Mouse (Mus musculus) cerebellum, postnatal 36 days (tissue): Measurements from ENCODE around the gene Gbx2.

Source experiments
- DNase-seq, 2 experiments: peaks; one replicate each; pipeline ENCODE4 v3.0.0; 2021 to 2022; ENCODE audit warnings: mixed read lengths in 2 of 2

The Gbx2 gene

GRCm38 (mm10) chr1:89931120-89931519 is at the start of gene Gbx2:
Gene Gbx2, minus strand, starts transcription at chr1:89931179.
- no peak for DNase-seq

DNA sequence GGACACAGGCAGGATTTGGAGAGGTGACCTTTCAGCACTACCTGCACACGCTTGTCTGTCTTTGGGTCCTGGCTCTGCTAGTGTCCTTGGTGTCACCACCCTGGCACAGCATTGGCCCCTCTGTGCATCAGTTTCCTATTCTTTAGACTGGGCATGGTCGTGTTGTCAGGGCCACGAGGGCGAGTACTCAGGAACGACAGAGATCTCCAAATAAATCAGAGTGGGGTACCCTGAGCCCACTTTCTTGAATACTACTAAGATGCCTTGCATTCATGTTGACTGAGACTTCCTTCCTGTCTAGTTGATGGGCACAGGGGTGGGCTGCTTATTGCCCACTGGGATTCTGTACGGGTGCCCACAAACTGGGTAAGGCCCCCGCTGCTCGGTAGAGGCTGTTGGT is 46.3 kb upstream of the Gbx2 start:
- DNase-seq: no peak

DNA sequence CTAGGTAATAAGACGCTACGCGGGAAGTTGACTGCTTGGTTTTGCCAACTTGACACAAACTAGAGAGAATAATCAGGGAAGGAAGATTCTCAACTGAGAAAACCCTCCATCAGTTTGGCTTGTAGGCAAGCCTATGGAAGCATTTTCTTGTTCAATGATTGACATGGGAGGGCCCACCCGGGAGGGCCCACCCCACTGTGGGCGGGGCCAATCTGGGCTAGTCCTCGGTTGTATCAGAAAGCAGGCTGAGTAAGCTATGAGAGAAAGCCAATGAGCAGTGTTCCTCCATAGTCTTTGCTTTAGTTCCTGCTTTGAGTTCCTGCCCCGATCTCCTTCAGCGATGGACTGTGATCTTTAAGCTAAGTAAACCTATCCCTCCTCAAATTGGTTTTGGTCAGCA is 45.4 kb upstream of the Gbx2 start:
- DNase-seq: no peak

DNA sequence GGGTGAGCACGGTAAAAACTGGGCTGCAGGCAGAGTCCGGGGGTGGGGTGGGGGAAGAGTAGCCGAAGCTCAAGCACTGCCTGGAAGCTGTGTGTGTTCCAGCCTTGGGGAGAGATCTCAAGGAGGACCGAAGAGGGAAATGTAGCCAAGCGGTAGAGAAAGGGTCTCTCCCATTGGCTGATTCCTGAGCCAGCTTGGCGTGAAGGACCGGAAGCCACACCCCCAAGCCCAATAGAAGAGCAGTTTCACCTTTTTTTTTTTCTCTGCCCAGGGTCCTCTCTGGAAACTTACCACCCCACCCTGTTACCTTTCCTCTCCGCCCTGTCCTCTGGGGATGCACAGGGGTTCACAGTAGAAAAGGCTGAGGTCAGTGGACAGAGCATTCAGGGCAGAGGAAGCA is 43.6 kb upstream of the Gbx2 start:
- DNase-seq: no peak

DNA sequence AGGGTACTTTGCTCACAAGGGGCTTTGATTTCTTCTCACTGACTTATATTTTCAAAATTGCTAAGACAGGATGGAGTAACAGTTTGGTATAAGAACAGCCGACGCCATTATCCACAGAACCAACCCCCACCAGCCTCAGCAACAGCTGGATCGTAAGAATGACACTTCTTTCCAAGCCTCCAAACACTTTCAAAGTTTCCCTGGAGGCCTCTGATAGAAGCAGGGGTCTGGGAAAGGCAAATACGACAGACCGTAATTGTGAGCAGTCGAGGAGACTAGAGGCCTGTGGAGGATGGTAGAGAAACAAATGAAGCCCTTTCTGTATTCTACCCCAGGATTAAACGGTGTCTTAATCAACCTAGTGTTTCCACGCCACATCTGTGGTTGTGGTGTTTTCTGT is 40.9 kb upstream of the Gbx2 start:
- no peak for DNase-seq

GRCm38 (mm10) chr1:89969714-89970110 is 38.7 kb upstream of the Gbx2 start:
- no peak for DNase-seq

DNA sequence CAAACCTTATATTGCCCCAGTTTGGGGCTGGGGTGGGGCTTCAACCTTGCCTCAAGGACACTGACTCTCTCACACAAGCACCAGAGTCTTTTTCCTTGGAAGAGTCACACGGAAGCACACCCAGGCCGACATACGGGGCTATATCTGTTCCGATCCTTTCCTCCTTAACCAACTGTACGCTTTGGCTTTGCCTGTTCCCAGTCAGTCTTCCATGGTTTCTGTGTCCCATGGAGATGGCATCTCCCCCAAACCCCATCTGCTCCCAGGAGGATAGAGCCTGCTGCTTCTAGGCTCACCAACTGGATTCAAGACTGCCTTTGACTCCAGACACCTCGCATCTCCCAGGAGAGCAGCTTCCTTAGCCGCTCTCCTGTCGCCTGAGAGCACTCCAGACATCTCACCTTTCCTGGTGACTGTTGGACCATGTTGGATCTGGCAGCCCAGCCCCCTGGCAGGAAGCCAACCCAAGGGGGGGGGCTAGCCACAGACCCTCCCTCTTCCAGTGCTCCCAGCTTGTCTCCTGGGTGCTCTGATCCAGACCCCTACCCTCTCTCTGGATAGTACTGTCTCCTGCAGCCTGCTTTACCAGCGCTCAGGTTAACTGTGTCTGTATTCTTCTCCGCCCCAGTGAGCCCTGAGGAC is 38.2 kb upstream of the Gbx2 start:
- peak; percentile 6 to 37 for DNase-seq

- DNase-seq: peak; percentile 57 to 74
Measured at GRCm38 (mm10) chr1:89968111-89968851, 37.3 kb upstream of the Gbx2 start.

GRCm38 (mm10) chr1:89967585-89967984 is 36.6 kb upstream of the Gbx2 start:
- DNase-seq: no peak

GRCm38 (mm10) chr1:89964426-89964825 is 33.4 kb upstream of the Gbx2 start:
- no peak for DNase-seq

DNA sequence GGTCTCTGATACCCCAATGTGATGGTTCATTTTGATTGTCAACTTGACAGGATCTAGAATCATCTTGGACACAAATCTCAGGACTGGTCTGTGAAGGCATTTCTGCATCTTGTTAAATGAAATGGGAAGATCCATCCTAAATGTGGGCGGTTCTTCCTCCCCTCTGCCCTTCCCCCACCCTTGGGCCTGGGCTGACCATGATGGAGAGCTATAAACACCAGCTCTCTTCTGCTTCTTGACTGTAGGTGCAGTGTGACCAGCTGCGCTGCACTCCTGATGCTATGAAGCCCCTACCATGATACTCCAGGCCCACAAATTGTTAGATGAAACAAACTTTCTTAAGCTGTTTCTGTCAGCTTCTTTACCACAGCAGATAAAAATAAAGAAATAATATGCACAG is 32.3 kb upstream of the Gbx2 start:
- DNase-seq: no peak

DNA sequence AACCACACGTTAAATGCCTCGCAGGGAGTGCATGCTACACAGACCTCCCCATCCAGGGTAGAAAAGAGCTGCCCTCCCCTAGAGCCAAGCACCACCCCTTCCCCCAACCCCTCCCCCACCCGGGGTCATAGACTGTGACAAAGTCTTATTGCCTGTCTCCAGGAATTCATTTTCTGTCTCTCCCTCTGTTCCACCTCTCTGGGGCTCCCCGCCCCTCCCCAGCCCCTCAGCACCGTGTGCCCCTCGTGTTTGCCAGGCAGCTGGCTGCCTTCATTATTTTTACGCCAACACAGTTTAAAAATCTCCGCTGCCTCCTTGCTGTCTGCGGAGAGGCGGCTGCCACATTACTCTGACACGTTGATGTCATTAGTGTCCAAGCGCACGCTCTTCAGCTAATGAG is 31.1 kb upstream of the Gbx2 start:
- DNase-seq: no peak

DNA sequence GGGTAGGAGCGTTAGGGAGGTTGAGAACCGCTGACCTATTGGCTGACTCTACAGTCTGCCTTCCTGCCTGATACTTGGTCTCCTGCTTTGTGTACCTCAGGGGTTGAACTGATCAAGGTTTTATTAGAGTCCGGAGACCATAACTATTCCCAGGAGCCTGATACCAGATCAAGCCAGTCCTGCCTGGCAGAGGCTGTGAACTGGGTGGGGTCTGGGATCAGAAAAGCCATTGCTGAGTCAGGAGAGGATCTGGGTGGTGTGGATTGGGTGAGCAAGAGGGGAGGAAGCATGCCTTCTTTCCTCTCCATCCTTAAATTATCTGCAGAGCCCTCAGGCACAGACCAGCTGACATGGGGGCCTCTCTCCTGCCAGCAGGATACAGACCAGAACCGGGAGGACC is 28.4 kb upstream of the Gbx2 start:
- DNase-seq: no peak

DNA sequence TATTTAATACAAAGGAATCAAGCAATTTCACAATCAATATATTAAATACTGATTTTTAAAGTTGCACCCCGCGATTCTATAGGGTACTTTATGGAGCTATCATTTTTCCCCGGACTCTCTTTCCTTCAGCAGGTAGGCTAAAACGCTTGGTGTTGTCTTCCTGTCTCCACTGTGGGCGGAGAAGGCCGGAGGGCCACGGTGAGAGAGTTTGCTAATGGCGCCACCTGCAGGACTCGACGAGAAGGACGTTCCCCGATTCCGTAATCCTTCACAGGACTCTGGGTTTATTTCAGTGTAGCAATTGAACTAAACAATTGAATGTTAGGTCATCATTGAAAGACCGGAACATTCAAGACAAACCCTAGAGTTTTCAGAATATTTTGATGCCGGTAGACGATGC is 12.2 kb upstream of the Gbx2 start:
- DNase-seq: peak; percentile 83 to 86

DNA sequence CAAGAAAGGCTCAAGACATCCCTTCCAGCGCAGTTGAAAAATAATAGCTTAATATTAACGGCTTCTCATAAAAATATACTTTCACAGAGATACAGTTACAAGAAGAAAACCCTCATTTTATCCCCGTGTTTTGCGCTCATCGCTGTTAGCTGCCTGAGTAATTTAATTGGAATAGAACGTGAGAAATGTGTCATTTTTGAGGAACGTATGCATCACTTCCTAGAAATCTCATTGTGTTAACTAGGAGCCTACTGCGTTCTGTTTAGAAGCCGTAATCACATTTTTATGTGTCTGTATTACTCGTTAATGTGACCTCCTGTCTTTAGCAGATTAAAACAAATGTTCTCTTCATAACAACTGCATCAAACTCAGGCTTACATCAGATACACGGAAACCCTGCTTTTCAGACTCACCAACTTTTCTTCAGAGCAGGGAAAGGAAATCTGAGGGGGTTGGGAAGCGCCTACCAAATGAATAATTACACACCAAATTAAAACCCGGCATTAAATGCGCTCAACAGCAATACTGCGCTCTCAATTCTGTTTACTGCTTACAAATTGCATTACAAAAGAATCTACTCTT is 11.5 kb upstream of the Gbx2 start:
- peak in 1 of 2 experiments; percentile 19 for DNase-seq

GRCm38 (mm10) chr1:89941701-89942381 is 10.9 kb upstream of the Gbx2 start:
- DNase-seq: peak; percentile 13 to 20

GRCm38 (mm10) chr1:89940961-89941524 is 10.1 kb upstream of the Gbx2 start:
- DNase-seq: no peak

DNA sequence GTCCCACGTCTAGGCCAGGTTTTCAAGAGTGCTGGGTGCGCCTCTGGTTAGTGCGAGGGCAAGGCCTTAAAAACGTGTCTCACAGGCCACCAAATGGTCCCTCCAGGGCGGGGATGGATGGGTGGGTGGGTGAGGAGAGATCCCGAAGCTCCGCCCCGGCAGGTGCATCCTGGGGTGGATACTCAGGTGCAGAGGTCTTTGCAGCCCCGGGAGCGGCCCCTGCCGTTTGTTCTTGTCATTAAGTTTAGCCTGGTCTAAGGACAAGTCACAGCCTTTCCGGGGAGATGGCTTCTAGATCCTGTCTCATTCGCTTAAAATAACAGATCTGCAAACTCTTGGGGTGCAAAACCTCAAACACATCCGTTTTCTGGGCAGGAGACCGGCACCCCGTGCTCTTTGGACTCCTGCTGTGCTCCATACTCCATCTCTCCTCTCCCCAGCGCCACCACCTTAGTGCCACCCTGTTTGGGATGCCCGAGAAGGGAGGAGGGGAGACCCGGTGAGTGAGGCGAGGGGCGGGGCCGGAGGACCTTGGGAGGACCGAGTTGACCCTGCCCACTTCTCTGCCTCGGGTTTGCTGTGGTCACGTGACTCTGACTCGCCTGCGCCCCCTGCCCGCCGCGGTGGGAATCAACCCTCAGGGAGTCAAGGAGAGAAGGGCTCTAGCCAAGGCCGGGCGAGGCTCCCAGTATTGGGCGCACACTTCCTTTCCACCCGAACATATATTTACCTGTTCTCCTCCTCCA is 9.2 kb upstream of the Gbx2 start:
- DNase-seq: peak; percentile 44 to 61

GRCm38 (mm10) chr1:89939596-89939960 is 8.6 kb upstream of the Gbx2 start:
- DNase-seq: no peak

DNA sequence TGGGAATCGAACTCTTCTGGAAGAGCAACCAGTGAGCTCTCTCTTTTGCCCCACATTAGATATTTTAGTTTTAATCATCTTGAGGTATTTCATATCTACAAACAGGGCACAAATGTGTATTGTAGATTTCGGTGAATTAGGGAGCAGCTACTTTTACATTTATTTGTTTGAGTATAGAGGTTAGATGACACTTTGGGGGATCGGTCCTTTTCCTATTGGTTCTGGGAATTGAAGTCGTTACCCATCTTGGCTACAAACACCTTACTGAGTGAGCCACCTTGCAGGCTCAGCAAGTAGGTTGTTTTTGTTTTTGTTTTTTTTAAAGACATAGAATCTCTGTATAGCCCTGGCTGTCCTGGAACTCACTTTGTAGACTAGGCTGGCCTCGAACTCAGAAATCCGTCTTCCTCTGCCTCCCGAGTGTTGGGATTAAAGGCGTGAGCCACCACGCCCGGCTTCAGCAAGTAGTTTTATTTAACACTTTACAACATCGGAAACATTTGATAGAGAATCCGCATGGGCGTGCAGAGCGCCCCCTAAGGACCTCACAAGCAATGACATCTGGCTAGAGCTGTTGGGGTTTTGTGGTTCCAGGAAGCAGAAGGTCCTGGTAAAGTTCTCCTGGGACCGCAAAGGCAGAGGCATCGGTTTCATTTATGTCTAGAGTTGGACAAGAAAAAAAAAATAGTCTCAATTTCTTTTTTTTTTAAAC is 8.1 kb upstream of the Gbx2 start:
- no peak for DNase-seq

DNA sequence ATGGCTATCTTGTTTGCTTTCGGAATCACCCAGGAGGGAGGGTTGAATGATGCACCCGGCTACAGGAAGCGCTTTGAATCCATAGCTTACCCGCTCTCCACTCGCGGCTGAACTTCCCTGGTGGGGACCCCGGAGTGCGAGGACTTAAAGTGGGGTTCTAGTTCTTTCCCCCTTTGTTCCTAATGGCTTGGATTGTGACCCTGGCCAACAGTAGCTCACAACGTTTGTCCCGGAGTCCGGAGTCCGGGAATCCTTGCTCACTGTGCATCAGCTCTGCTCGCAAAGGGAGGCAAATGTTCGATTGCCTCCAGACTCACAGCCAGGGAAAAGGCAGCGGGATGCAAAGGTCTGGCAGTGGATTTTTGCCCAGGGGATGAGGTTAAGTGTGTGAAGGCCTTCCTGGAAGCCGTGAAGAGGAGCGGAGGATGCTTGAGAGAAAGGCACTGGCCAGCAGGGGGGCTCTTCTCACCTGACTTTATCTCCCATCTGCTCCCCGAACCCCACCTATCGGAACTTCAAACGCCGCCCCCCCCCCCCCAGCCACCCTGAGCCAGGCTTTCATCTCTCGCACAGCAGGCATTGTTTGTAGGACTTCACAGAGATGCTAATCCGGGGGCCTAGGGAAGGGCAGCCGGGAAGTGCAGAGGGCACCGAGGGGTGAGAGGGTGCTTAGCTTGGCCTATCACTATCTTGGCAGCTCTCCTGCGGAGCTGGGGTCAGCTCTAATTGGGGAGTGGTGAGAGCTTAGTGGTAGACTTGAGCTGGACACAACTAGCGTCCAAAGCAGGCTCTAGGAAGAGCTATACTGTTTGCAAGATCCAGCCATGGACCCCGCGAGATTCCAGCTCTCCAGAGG is 4.7 kb upstream of the Gbx2 start:
- no peak for DNase-seq
